Mouse (Mus musculus) ES-Bruce4 (cell line): Measurements from ENCODE around the gene AI837181. TPM values are rescaled to one million over a fixed set of nuclear protein-coding genes. Genes with fewer than 3 reads are reported as not detected.

Experiments used
- H3K27ac ChIP-seq: 2 replicates; pipeline ENCODE4 v1.5.1; 2012; ENCODE audit warnings: low read length, inconsistent platforms; ENCODE audit not compliant: insufficient read depth
- H3K27me3 ChIP-seq: 2 replicates; pipeline ENCODE4 v1.6.1; 2012; ENCODE audit warnings: mild to moderate bottlenecking, low read length, inconsistent platforms; ENCODE audit not compliant: control insufficient read depth, poor library complexity, insufficient read depth, severe bottlenecking
- H3K36me3 ChIP-seq: 2 replicates; pipeline ENCODE4 v1.6.1; 2012; ENCODE audit warnings: inconsistent platforms, mild to moderate bottlenecking, low read length, moderate library complexity; ENCODE audit not compliant: control insufficient read depth, poor library complexity, insufficient read depth, severe bottlenecking
- H3K4me1 ChIP-seq: one replicate; pipeline ENCODE4 v1.8.1; 2011; ENCODE audit warnings: low read length; ENCODE audit not compliant: control insufficient read depth, insufficient read depth
- H3K4me3 ChIP-seq: 2 replicates; pipeline ENCODE4 v1.5.1; 2011; ENCODE audit warnings: low read depth, mild to moderate bottlenecking, low read length
- H3K9ac ChIP-seq: 2 replicates; pipeline ENCODE4 v1.6.1; 2012; ENCODE audit warnings: low read depth, mild to moderate bottlenecking, inconsistent platforms; ENCODE audit not compliant: poor library complexity, severe bottlenecking
- H3K9me3 ChIP-seq: replicated peaks from 2 replicates; pipeline ENCODE4 v1.6.1; 2012; ENCODE audit warnings: mild to moderate bottlenecking, low read length, inconsistent platforms; ENCODE audit not compliant: control insufficient read depth, poor library complexity, insufficient read depth, severe bottlenecking
- CTCF ChIP-seq: IDR thresholded peaks from one replicate; pipeline ENCODE4 v1.8.1; 2011; ENCODE audit warnings: low read depth, low read length
- EP300 ChIP-seq: IDR thresholded peaks from 2 replicates; pipeline ENCODE4 v1.6.1; 2011; ENCODE audit warnings: low read depth, low read length; ENCODE audit not compliant: insufficient read depth
- POLR2A ChIP-seq: IDR thresholded peaks from one replicate; pipeline ENCODE4 v1.8.1; 2011; ENCODE audit warnings: low read length; ENCODE audit not compliant: insufficient read depth
- polyA plus RNA-seq: library from polyadenylated mRNA; stranded (reverse); fragments of >200 nt; gene quantifications from 2 replicates; pipeline ENCODE4 v1.2.4, GENCODE M21; 2011; ENCODE audit warnings: low read depth; ENCODE audit not compliant: missing spikeins, insufficient read depth, insufficient read length

AI837181 gene
- polyA plus RNA-seq, 1 experiment: 17.5 TPM

- Histone ChIP-seq H3K4me3 (peak within 1 kb of the TSS; percentile 98), H3K27ac (no peak within 1 kb of the TSS), H3K36me3 (no peaks in the 10 kb centered on the region; the same call in 1 of the 2 replicates), H3K4me1 (no peaks in the 10 kb centered on the region), H3K9ac (peak within 1 kb of the TSS; percentile 80), H3K27me3 (no peaks in the 10 kb centered on the region), H3K9me3 (no peaks in the 10 kb centered on the region)
- peak; percentile 69 for TF ChIP-seq POLR2A
- no peak for TF ChIP-seq CTCF
- no peak for TF ChIP-seq EP300
These were observed 35.5 kb downstream of the AI837181 start, which contains the start of gene Fibp for GRCm38 (mm10) chr19:5460465-5460911. Gene Fibp, plus strand, starts transcription at chr19:5460615.

GRCm38 (mm10) chr19:5461411-5461810 is 36.5 kb downstream of the AI837181 start:
- H3K27ac ChIP-seq: no peak overlapping the region
- peaks cover 3% of the 10 kb centered on the region; the same call in 1 of the 2 replicates for H3K36me3 ChIP-seq
- no peaks in the 10 kb centered on the region for H3K27me3 ChIP-seq
- no peaks in the 10 kb centered on the region for H3K9me3 ChIP-seq
- no peaks in the 10 kb centered on the region for H3K4me1 ChIP-seq
- no peak for TF ChIP-seq CTCF
- no peak for TF ChIP-seq POLR2A
- TF ChIP-seq EP300: no peak
- H3K9ac ChIP-seq: no peak overlapping the region
- no peak overlapping the region for H3K4me3 ChIP-seq

DNA sequence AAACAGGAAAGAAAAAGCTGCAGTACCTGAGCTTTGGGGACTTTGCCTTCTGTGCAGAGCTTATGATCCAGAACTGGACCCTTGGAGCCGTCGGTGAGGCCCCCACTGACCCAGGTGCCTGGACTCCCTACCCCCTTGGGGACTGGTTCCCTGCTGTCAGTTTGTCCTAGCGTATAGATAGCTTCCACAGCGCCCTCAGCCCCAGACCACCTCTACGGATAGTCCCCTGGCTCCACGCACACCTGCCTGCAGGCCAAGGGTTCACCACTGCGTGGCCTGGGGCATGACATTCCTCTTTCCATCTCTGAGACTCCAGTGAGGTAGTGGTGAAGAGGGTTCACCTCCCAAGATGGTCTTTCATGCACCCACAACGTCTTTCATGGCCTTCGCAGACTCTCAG is 38.3 kb downstream of the AI837181 start:
- Histone ChIP-seq H3K27me3 (no peaks in the 10 kb centered on the region), H3K4me1 (no peaks in the 10 kb centered on the region), H3K27ac (no peak overlapping the region), H3K9ac (no peak overlapping the region), H3K36me3 (peaks cover 3% of the 10 kb centered on the region; the same call in 1 of the 2 replicates), H3K4me3 (no peak overlapping the region), H3K9me3 (no peaks in the 10 kb centered on the region)
- TF ChIP-seq EP300: no peak
- TF ChIP-seq POLR2A: no peak
- TF ChIP-seq CTCF: no peak

- no peaks in the 10 kb centered on the region for H3K4me1 ChIP-seq
- TF ChIP-seq EP300 (no peak), CTCF (peak; percentile 97)
- no peak overlapping the region for H3K27ac ChIP-seq
- H3K36me3 ChIP-seq: peaks cover 3% of the 10 kb centered on the region; the same call in 1 of the 2 replicates
- no peak overlapping the region for H3K9ac ChIP-seq
- no peaks in the 10 kb centered on the region for H3K27me3 ChIP-seq
- no peaks in the 10 kb centered on the region for H3K9me3 ChIP-seq
- H3K4me3 ChIP-seq: peak overlapping the region; percentile 40
These were observed 39.0 kb downstream of the AI837181 start for GRCm38 (mm10) chr19:5463791-5464562.

- Histone ChIP-seq H3K27ac (no peak overlapping the region), H3K36me3 (peaks cover 3% of the 10 kb centered on the region; the same call in 1 of the 2 replicates), H3K4me3 (no peak overlapping the region), H3K9ac (no peak overlapping the region), H3K4me1 (no peaks in the 10 kb centered on the region), H3K27me3 (no peaks in the 10 kb centered on the region), H3K9me3 (no peaks in the 10 kb centered on the region)
- no peak for TF ChIP-seq CTCF
- TF ChIP-seq EP300: no peak
- no peak for TF ChIP-seq POLR2A
These were observed 40.1 kb downstream of the AI837181 start for GRCm38 (mm10) chr19:5465037-5465436.

DNA sequence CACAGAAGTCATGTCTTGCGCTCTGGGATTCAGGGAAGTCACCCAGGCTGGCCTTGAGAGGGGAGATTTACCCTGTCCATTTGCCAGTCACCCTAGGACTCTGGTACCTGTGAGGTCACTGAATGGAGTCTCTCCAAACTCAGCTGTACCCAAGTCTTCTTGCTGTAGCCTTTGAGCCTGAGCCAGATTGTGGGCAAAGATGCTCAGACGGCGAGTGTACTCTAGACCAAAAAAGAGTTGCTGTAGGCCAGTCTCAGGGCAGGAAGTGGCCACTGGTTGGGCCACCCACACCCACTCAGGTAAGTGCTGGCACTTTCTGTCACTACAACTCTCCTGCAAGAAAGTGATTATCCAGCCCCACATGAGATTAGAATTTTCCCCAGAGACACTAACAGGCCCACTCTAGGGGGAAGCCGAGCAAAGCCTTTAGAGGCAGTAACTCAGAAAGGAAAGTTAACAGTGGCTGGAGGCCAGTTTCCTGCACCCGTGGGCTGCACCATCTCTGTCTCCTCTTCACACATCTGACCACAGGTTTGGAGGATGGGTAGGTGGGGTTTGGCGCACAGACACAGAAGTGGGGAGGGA is 42.1 kb downstream of the AI837181 start:
- Histone ChIP-seq H3K36me3 (peaks cover 3% of the 10 kb centered on the region; the same call in 1 of the 2 replicates), H3K27ac (no peak overlapping the region)
- no peak for TF ChIP-seq POLR2A
- TF ChIP-seq CTCF: no peak
- TF ChIP-seq EP300: no peak

More for the DNA sequence above, 42.1 kb downstream of the AI837181 start:
- Histone ChIP-seq H3K4me3 (no peak overlapping the region), H3K27me3 (no peaks in the 10 kb centered on the region), H3K4me1 (no peaks in the 10 kb centered on the region), H3K9ac (no peak overlapping the region), H3K9me3 (no peaks in the 10 kb centered on the region)
